Mouse (Mus musculus) brain, embryonic 14.5 days (tissue): ENCODE results near the gene Ofd1.

Experiments used
- CTCF ChIP-seq: fragments of 200-500 bp; IDR thresholded peaks from 2 replicates; pipeline ENCODE4 v1.5.1; 2012; ENCODE audit warnings: inconsistent platforms, mild to moderate bottlenecking, moderate library complexity, borderline replicate concordance; ENCODE audit not compliant: insufficient read depth, insufficient read length; ENCODE audit errors: extremely low read depth
- POLR2A ChIP-seq: fragments of 200-500 bp; IDR thresholded peaks from 2 replicates; pipeline ENCODE4 v1.6.1; 2012; ENCODE audit warnings: mild to moderate bottlenecking, inconsistent platforms, borderline replicate concordance; ENCODE audit not compliant: poor library complexity, insufficient read depth, insufficient read length, severe bottlenecking; ENCODE audit errors: extremely low read depth

DNA sequence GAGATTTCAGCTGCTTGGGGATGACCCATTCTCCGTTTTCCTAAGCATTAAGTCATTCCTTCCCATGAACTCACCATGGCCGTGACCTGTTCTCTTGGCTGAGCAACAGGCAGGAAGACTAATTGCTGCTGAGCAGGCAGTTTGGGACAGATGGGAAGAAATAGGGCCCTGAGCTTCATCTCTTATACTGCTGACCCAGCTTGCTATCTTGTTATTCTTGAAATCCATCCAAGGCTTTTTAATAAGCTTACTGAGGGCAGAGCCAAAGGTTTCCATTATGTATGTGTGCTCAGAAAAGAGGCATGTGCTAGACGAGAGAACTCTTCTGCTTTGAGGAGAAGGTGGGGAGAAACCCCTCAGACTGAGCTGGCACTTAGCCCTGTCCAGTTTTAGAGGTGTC is 55.6 kb downstream of the Ofd1 start:
- TF ChIP-seq POLR2A (no peak), CTCF (no peak)
